Mouse (Mus musculus): ENCODE measurements around the gene Taf12. TPM values are rescaled to one million over a fixed set of nuclear protein-coding genes. Genes with fewer than 3 reads are reported as not detected.

The Taf12 gene
- 58.8 and 59.3 TPM in 2 replicates for polyA plus RNA-seq (2016; fragmentation: Nextera tagmentation; extraction: Ambion mirVana)

GRCm38 (mm10) chr4:132274156-132274862, at the start of gene Taf12:
TSS of gene Taf12 (plus strand) at chr4:132274375.
- H3K36me3 ChIP-seq (replicated peaks): peaks cover 6% of the 10 kb centered on the region; the same call in 1 of the 2 replicates
- H3K27me3 ChIP-seq (replicated peaks; ENCODE audit: low read depth, poor library complexity, severe bottlenecking): no peaks in the 10 kb centered on the region
- WGBS: under 1% methylated on average over 48 of the region's 48 CpGs
- peaks cover 28% of the 10 kb centered on the region for H3K4me1 ChIP-seq
- peak within 1 kb of the TSS; percentile 88 for H3K27ac ChIP-seq (replicated peaks)
- H3K9me3 ChIP-seq: no peaks in the 10 kb centered on the region
- peak within 1 kb of the TSS; percentile 85 for H3K4me3 ChIP-seq
- peak; percentile 97 for DNase-seq (ENCODE audit: low spot score)

GRCm38 (mm10) chr4:132230422-132230821, 43.8 kb upstream of the Taf12 start:
- Histone ChIP-seq H3K36me3 (replicated peaks) (peaks cover 99% of the 10 kb centered on the region), H3K4me3 (no peak overlapping the region), H3K27ac (replicated peaks) (no peak overlapping the region), H3K9me3 (no peaks in the 10 kb centered on the region), H3K4me1 (no peaks in the 10 kb centered on the region), H3K27me3 (replicated peaks; ENCODE audit: low read depth, poor library complexity, severe bottlenecking) (no peaks in the 10 kb centered on the region)
- no peak for DNase-seq (ENCODE audit: low spot score)
- 93% methylated on average over 5 of the region's 5 CpGs for WGBS

GRCm38 (mm10) chr4:132234710-132235109, 39.5 kb upstream of the Taf12 start:
- Histone ChIP-seq H3K27ac (replicated peaks) (no peak overlapping the region), H3K4me1 (no peaks in the 10 kb centered on the region), H3K4me3 (no peak overlapping the region), H3K27me3 (replicated peaks; ENCODE audit: low read depth, poor library complexity, severe bottlenecking) (no peaks in the 10 kb centered on the region), H3K9me3 (no peaks in the 10 kb centered on the region), H3K36me3 (replicated peaks) (peaks cover 100% of the 10 kb centered on the region)
- DNase-seq (ENCODE audit: low spot score): no peak
- WGBS: 92% methylated on average over 8 of the region's 8 CpGs

GRCm38 (mm10) chr4:132238356-132238755, 35.8 kb upstream of the Taf12 start:
- H3K9me3 ChIP-seq: no peaks in the 10 kb centered on the region
- peaks cover 100% of the 10 kb centered on the region for H3K36me3 ChIP-seq (replicated peaks)
- DNase-seq (ENCODE audit: low spot score): no peak
- no peaks in the 10 kb centered on the region for H3K27me3 ChIP-seq (replicated peaks; ENCODE audit: low read depth, poor library complexity, severe bottlenecking)
- no peak overlapping the region for H3K27ac ChIP-seq (replicated peaks)
- H3K4me3 ChIP-seq: no peak overlapping the region
- H3K4me1 ChIP-seq: no peaks in the 10 kb centered on the region
- WGBS: 88% methylated on average over 4 of the region's 4 CpGs

GRCm38 (mm10) chr4:132240367-132240766, 33.8 kb upstream of the Taf12 start:
- WGBS: 83% methylated on average over 3 of the region's 3 CpGs
- DNase-seq (ENCODE audit: low spot score): no peak
- no peak overlapping the region for H3K4me3 ChIP-seq
- no peaks in the 10 kb centered on the region for H3K27me3 ChIP-seq (replicated peaks; ENCODE audit: low read depth, poor library complexity, severe bottlenecking)
- no peaks in the 10 kb centered on the region for H3K4me1 ChIP-seq
- peaks cover 99% of the 10 kb centered on the region for H3K36me3 ChIP-seq (replicated peaks)
- H3K9me3 ChIP-seq: no peaks in the 10 kb centered on the region
- H3K27ac ChIP-seq (replicated peaks): no peak overlapping the region

- no peak for DNase-seq (ENCODE audit: low spot score)
- Histone ChIP-seq H3K4me3 (no peak overlapping the region), H3K27ac (replicated peaks) (no peak overlapping the region), H3K36me3 (replicated peaks) (peaks cover 99% of the 10 kb centered on the region), H3K27me3 (replicated peaks; ENCODE audit: low read depth, poor library complexity, severe bottlenecking) (no peaks in the 10 kb centered on the region), H3K4me1 (no peaks in the 10 kb centered on the region), H3K9me3 (no peaks in the 10 kb centered on the region)
- WGBS: 93% methylated on average over 3 of the region's 3 CpGs
Observed at GRCm38 (mm10) chr4:132241208-132241607, 33.0 kb upstream of the Taf12 start.

- Histone ChIP-seq H3K27ac (replicated peaks) (no peak overlapping the region), H3K4me3 (no peak overlapping the region), H3K27me3 (replicated peaks; ENCODE audit: low read depth, poor library complexity, severe bottlenecking) (no peaks in the 10 kb centered on the region), H3K4me1 (no peaks in the 10 kb centered on the region), H3K36me3 (replicated peaks) (peaks cover 99% of the 10 kb centered on the region), H3K9me3 (no peaks in the 10 kb centered on the region)
- WGBS: 96% methylated on average over 3 of the region's 3 CpGs
- DNase-seq (ENCODE audit: low spot score): no peak
Observed at GRCm38 (mm10) chr4:132245643-132246042, 28.5 kb upstream of the Taf12 start.

- Histone ChIP-seq H3K4me1 (no peaks in the 10 kb centered on the region), H3K27me3 (replicated peaks; ENCODE audit: low read depth, poor library complexity, severe bottlenecking) (no peaks in the 10 kb centered on the region), H3K9me3 (no peaks in the 10 kb centered on the region), H3K36me3 (replicated peaks) (peaks cover 96% of the 10 kb centered on the region), H3K27ac (replicated peaks) (no peak overlapping the region), H3K4me3 (no peak overlapping the region)
- DNase-seq (ENCODE audit: low spot score): no peak
- 88% methylated on average over 5 of the region's 5 CpGs for WGBS
Observed at GRCm38 (mm10) chr4:132247451-132247997, 26.7 kb upstream of the Taf12 start.

GRCm38 (mm10) chr4:132251596-132251995, 22.6 kb upstream of the Taf12 start:
- Histone ChIP-seq H3K4me3 (no peak overlapping the region), H3K27ac (replicated peaks) (no peak overlapping the region), H3K9me3 (no peaks in the 10 kb centered on the region), H3K36me3 (replicated peaks) (peaks cover 64% of the 10 kb centered on the region), H3K27me3 (replicated peaks; ENCODE audit: low read depth, poor library complexity, severe bottlenecking) (no peaks in the 10 kb centered on the region), H3K4me1 (0 out of 2 replicates have a peak, but pooled peaks cover 5% of the 10 kb centered on the region)
- WGBS: 95% methylated on average over 9 of the region's 9 CpGs
- no peak for DNase-seq (ENCODE audit: low spot score)

GRCm38 (mm10) chr4:132253128-132253527, 21.0 kb upstream of the Taf12 start:
- H3K4me1 ChIP-seq: 0 out of 2 replicates have a peak, but pooled peaks cover 5% of the 10 kb centered on the region
- H3K36me3 ChIP-seq (replicated peaks): peaks cover 55% of the 10 kb centered on the region
- no peak overlapping the region for H3K4me3 ChIP-seq
- 90% methylated on average over 8 of the region's 8 CpGs for WGBS
- H3K9me3 ChIP-seq: no peaks in the 10 kb centered on the region
- no peaks in the 10 kb centered on the region for H3K27me3 ChIP-seq (replicated peaks; ENCODE audit: low read depth, poor library complexity, severe bottlenecking)
- H3K27ac ChIP-seq (replicated peaks): no peak overlapping the region
- DNase-seq (ENCODE audit: low spot score): no peak

- 88% methylated on average over 2 of the region's 2 CpGs for WGBS
- Histone ChIP-seq H3K4me1 (0 out of 2 replicates have a peak, but pooled peaks cover 5% of the 10 kb centered on the region), H3K9me3 (no peaks in the 10 kb centered on the region), H3K36me3 (replicated peaks) (peaks cover 55% of the 10 kb centered on the region), H3K27me3 (replicated peaks; ENCODE audit: low read depth, poor library complexity, severe bottlenecking) (no peaks in the 10 kb centered on the region), H3K27ac (replicated peaks) (no peak overlapping the region), H3K4me3 (no peak overlapping the region)
- no peak for DNase-seq (ENCODE audit: low spot score)
Observed at GRCm38 (mm10) chr4:132253622-132254021, 20.6 kb upstream of the Taf12 start.

GRCm38 (mm10) chr4:132254986-132255385, 19.2 kb upstream of the Taf12 start:
- H3K27ac ChIP-seq (replicated peaks): no peak overlapping the region
- no peaks in the 10 kb centered on the region for H3K9me3 ChIP-seq
- H3K4me3 ChIP-seq: no peak overlapping the region
- peaks cover 14% of the 10 kb centered on the region for H3K4me1 ChIP-seq
- no peak for DNase-seq (ENCODE audit: low spot score)
- H3K27me3 ChIP-seq (replicated peaks; ENCODE audit: low read depth, poor library complexity, severe bottlenecking): no peaks in the 10 kb centered on the region
- WGBS: 71% methylated on average over 3 of the region's 3 CpGs
- H3K36me3 ChIP-seq (replicated peaks): peaks cover 42% of the 10 kb centered on the region

- Histone ChIP-seq H3K27me3 (replicated peaks; ENCODE audit: low read depth, poor library complexity, severe bottlenecking) (no peaks in the 10 kb centered on the region), H3K27ac (replicated peaks) (no peak overlapping the region), H3K4me1 (peaks cover 20% of the 10 kb centered on the region), H3K36me3 (replicated peaks) (peaks cover 28% of the 10 kb centered on the region), H3K9me3 (no peaks in the 10 kb centered on the region), H3K4me3 (no peak overlapping the region)
- DNase-seq (ENCODE audit: low spot score): no peak
- WGBS: 93% methylated on average over 3 of the region's 3 CpGs
Observed at GRCm38 (mm10) chr4:132256384-132256783, 17.8 kb upstream of the Taf12 start.

Data from embryonic facial prominence, embryonic 10.5 days (tissue).